Mouse (Mus musculus): Measurements from ENCODE around the gene Ksr1. TPM values are rescaled to one million over a fixed set of nuclear protein-coding genes. Genes with fewer than 3 reads are reported as not detected.

Gene Ksr1
- 7.2 and 8.7 TPM in 2 replicates for polyA plus RNA-seq (2021; fragmentation: Nextera tagmentation)
- long read RNA-seq, experiment 1, partial matches to known transcripts = 0 of 11 reads
- long read RNA-seq, experiment 1, other reads (novel, unspliced or antisense) = 11 of 11 reads
- long read RNA-seq, experiment 2, partial matches to known transcripts = 1 of 44 reads
- long read RNA-seq, experiment 2, other reads (novel, unspliced or antisense) = 43 of 44 reads

GRCm38 (mm10) chr11:79146331-79146767, at the start of gene Ksr1:
Gene Ksr1, minus strand, starts transcription at chr11:79146407.

GRCm38 (mm10) chr11:78984483-78985177, 161.6 kb downstream of the Ksr1 start, which contains the start of gene Lgals9:
Gene Lgals9, minus strand, starts transcription at chr11:78984946.

Other genes starting within 250 kb of the Ksr1 start
- 0.08 and 0.21 TPM in 2 replicates for gene Nos2, start 225.6 kb downstream of the Ksr1 start, polyA plus RNA-seq (2021; fragmentation: Nextera tagmentation)
- gene Lgals9, start 161.5 kb downstream of the Ksr1 start, polyA plus RNA-seq (2021; fragmentation: Nextera tagmentation) = 10.7 and 11.1 TPM in 2 replicates
- gene Wsb1, start 108.3 kb upstream of the Ksr1 start, polyA plus RNA-seq (2021; fragmentation: Nextera tagmentation) = 4.3 and 5.4 TPM in 2 replicates
- not detected in 2 replicates for gene Gm9964, start 150.5 kb upstream of the Ksr1 start, polyA plus RNA-seq (2021; fragmentation: Nextera tagmentation)
- 12.8 and 13.4 TPM in 2 replicates for gene Nf1, start 193.3 kb upstream of the Ksr1 start, polyA plus RNA-seq (2021; fragmentation: Nextera tagmentation)

Data from layer of hippocampus, adult 6 months (tissue).